Mouse (Mus musculus): ENCODE data around the gene Prkce.

DNA sequence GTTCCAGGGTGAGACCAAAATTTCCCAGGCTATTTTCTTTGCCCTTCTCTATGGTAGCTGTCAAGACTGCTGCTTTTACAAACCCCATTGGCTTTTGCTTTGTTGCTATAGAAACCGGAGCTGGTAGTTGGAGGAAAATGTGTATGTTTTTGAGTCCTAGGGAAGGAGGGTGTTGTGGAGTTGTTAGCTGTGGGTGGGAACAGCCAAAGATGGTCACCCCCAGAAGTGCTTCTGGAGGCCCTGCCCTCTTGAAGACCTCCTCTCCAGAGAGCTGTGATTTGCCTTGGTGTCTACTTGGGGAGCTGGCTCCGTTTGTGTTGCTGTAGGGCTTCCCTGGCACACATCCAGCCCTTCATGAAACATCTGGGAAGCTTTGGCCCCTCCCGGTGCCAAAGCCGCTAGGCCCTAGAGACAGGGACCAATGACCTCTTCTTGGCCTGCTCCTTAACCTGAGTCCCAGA lies 203.5 kb downstream of the Prkce start:
- TF ChIP-seq POLR2A (IDR thresholded peaks at IDR 0.05; ENCODE audit: low read depth, low read length) (no peak), CTCF (IDR thresholded peaks at IDR 0.05; ENCODE audit: borderline replicate concordance, insufficient read depth, low read length) (no peak)
